Mouse (Mus musculus): ENCODE measurements around the gene Gapdhs. TPM values are rescaled to one million over a fixed set of nuclear protein-coding genes. Genes with fewer than 3 reads are reported as not detected.
"Not testable (repeated sequence)": the region's sequence is repeated elsewhere in the genome, so short reads cannot be mapped to it uniquely, and the experiment has no call there.

Gapdhs gene
- polyA plus RNA-seq, 1 experiment from 2014 or later, result 0.68 TPM

DNA sequence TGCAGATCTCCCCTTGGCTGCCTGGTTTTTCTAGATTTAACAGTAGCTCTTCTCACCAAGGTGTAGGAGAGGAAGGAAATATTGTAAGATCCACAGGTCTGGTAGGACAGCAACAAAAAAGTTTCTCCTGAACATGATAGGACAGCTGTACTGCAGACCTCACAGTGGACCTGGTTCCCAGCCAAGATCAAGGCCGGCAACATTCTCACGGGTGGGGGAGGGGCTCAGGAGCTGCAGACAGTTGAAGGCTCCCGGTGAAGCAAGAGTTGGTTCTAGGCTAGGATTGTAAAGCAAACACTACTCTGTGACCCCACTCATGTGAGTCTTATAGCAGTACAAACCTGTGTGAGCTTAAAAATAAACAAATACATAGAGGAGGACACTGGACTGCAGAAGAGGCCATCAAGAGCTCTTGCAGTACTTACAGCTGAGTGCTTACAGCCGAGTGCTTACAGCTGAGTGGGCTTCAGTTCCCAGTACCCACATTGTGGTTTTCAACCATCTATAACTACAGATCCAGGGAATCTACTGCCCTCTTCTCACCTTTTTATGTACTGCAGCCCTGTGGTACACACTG, 629 bp upstream of the Gapdhs start:
- 23% methylated on average over 4 of the region's 4 CpGs for WGBS
- H3K27me3 ChIP-seq (ENCODE audit: insufficient read depth, low read length), result no peaks in the 10 kb centered on the region
- no peaks in the 10 kb centered on the region for H3K9me3 ChIP-seq (ENCODE audit: low read depth, low read length)
- H3K27ac ChIP-seq (ENCODE audit: low read depth), result peak overlapping the region; percentile 24; the same call in 1 of the 2 replicates
- no peak overlapping the region for H3K9ac ChIP-seq
- no peaks in the 10 kb centered on the region for H3K4me1 ChIP-seq (ENCODE audit: insufficient read depth)
- H3K4me2 ChIP-seq, result no peak overlapping the region
- DNase-seq (peak; percentile 36), ATAC-seq (ENCODE audit: insufficient read depth) (peak; percentile 52; the same call in 1 of the 2 replicates)
- no peaks in the 10 kb centered on the region for H3K36me3 ChIP-seq (ENCODE audit: insufficient read depth)
- TF ChIP-seq CTCF (IDR thresholded peaks at IDR 0.05; ENCODE audit: low read depth), result no peak; the same call in 1 of the 2 replicates
- H3K4me3 ChIP-seq (ENCODE audit: low read depth, low read length), result no peak overlapping the region

DNA sequence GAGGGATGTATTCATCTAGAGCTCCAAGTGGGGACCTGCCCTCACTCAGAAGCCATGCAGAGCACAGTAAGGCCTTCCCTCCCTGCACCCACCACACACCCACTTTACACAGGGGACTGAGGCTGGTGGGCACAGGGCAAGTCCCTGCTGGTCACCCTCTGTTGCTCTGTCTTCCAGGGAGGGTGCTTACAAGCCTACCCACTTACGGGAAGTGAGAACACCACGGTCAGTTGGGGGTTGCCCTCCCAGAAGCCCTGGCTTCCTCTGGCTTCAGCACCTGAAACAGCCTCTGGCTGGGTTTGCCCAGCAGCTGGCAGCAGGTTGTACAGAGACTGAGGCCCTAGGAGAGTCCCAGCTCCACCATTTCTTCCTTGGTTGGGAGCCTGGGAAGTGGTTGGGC, 911 bp downstream of the Gapdhs start:
- H3K4me2 ChIP-seq; H3K27me3 ChIP-seq (ENCODE audit: insufficient read depth, low read length); H3K27ac ChIP-seq (ENCODE audit: low read depth); H3K4me3 ChIP-seq (ENCODE audit: low read depth, low read length); DNase-seq; H3K4me1 ChIP-seq (ENCODE audit: insufficient read depth); H3K9ac ChIP-seq; ATAC-seq (ENCODE audit: insufficient read depth); H3K9me3 ChIP-seq (ENCODE audit: low read depth, low read length); H3K36me3 ChIP-seq (ENCODE audit: insufficient read depth): not testable (repeated sequence)
- 73% methylated on average over 2 of the region's 2 CpGs for WGBS

DNA sequence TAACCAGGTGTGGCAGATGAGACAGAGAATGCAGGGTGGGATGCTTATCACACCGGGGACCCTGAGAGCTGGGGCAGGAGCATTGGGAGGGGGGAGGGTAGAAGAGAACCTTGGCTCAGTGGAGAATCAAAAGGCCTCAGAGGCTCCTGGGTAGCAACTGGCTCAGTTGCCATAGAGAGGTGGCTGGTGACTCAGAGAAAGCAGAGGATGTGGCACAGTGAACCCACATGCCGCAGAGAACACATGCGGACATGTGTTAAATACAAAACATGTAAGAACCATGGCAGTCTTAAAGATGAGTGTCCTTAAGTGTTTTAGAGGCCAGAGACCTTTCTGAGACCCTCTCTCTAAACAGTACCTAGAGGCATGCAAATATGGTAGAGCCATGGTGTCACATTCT, 7.3 kb downstream of the Gapdhs start:
- H3K4me3 ChIP-seq (ENCODE audit: low read depth, low read length), result no peak overlapping the region
- no peak for ATAC-seq (ENCODE audit: insufficient read depth)
- no peak for DNase-seq
- H3K9ac ChIP-seq, result no peak overlapping the region
- no peak overlapping the region for H3K27ac ChIP-seq (ENCODE audit: low read depth)
- H3K4me1 ChIP-seq (ENCODE audit: insufficient read depth), result no peaks in the 10 kb centered on the region
- H3K36me3 ChIP-seq (ENCODE audit: insufficient read depth), result peaks cover 23% of the 10 kb centered on the region
- no peaks in the 10 kb centered on the region for H3K27me3 ChIP-seq (ENCODE audit: insufficient read depth, low read length)
- H3K4me2 ChIP-seq, result no peak overlapping the region
- no peak for TF ChIP-seq CTCF (IDR thresholded peaks at IDR 0.05; ENCODE audit: low read depth)
- no peaks in the 10 kb centered on the region for H3K9me3 ChIP-seq (ENCODE audit: low read depth, low read length)
- 75% methylated on average over 3 of the region's 3 CpGs for WGBS

DNA sequence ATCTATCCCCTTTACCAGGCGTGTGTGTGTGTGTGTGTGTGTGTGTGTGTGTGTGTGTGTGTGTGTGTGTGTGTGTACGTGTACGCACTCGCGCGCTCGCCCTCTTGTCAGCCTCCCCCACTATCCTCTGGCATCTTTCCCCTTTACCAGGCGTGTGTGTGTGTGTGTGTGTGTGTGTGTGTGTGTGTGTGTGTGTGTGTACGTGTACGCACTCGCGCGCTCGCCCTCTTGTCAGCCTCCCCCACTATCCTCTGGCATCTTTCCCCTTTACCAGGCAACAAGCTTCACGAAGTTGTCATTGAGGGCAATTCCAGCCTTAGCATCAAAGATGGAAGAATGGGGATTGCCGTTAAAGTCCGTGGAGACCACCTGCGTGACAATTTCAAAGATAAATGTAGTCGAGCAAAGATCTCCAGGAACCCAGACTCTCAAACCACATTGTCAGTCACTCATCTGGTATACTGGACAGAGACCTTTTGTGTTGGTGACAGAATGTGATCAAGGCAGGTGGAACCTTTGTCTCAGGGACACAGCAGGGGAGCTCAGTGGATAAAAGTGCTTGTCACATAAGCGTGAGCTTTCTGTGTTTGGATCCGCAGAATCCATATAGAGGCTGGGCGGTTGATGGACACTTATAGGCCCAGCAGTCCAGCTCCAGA, 13.3 kb downstream of the Gapdhs start:
- Histone ChIP-seq H3K9ac (peak overlapping the region; percentile 85), H3K36me3 (ENCODE audit: insufficient read depth) (peaks cover 20% of the 10 kb centered on the region; the same call in 1 of the 2 replicates), H3K4me2 (peak overlapping the region; percentile 89), H3K27ac (ENCODE audit: low read depth) (peak overlapping the region; percentile 81), H3K4me3 (ENCODE audit: low read depth, low read length) (peak overlapping the region; percentile 83)
- H3K9me3 ChIP-seq (ENCODE audit: low read depth, low read length); H3K4me1 ChIP-seq (ENCODE audit: insufficient read depth); H3K27me3 ChIP-seq (ENCODE audit: insufficient read depth, low read length); DNase-seq: not testable (repeated sequence)
- 22% methylated on average over 14 of the region's 22 CpGs for WGBS
- ATAC-seq (ENCODE audit: insufficient read depth), result peak; percentile 6; the same call in 1 of the 2 replicates

DNA sequence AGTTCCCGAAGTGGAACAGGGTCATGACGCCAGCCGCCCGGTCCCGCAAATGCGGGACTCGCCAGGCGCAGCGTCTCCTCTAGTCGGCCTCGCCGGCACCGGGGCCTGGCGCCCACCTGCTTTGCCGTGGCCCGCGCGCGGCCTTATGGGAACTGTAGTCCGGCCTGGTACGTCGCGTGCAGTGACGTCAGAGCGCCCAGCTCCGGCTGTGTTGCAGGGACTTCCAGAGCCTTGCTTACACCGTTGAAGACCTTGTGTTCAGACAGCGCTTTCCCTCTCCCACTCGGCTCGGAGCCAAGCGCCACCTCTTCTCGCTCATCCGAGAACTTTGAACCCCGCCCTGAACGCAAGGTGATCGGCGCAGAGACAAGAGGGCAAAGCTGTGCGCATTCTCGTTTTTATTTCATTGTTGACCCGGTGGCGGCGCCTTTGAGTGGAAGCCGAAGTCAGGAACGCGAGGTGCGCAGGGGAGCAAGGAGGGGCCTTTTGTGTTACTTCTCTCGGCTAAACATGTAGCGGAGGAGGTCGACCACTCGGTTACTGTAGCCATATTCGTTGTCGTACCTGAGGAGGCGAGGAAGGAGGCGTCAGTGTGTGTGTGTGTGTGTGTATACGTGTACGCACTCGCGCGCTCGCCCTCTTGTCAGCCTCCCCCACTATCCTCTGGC, 14.0 kb downstream of the Gapdhs start, which contains the start of gene Tmem147:
Gene Tmem147, minus strand, starts transcription at position 145 of the 668 bp plus-strand sequence.
- under 1% methylated on average over 60 of the region's 60 CpGs for WGBS
- H3K9me3 ChIP-seq (ENCODE audit: low read depth, low read length), result no peaks in the 10 kb centered on the region
- peak within 1 kb of the TSS; percentile 81 for H3K27ac ChIP-seq (ENCODE audit: low read depth)
- H3K36me3 ChIP-seq (ENCODE audit: insufficient read depth), result peaks cover 20% of the 10 kb centered on the region; the same call in 1 of the 2 replicates
- no peaks in the 10 kb centered on the region for H3K27me3 ChIP-seq (ENCODE audit: insufficient read depth, low read length)
- H3K4me3 ChIP-seq (ENCODE audit: low read depth, low read length), result peak within 1 kb of the TSS; percentile 83
- H3K4me2 ChIP-seq, result peak within 1 kb of the TSS; percentile 89
- peak; percentile 98 for DNase-seq
- TF ChIP-seq CTCF (IDR thresholded peaks at IDR 0.05; ENCODE audit: low read depth), result peak; percentile 46
- peak within 1 kb of the TSS; percentile 85 for H3K9ac ChIP-seq
- ATAC-seq (ENCODE audit: insufficient read depth), result peak; percentile 99
- H3K4me1 ChIP-seq (ENCODE audit: insufficient read depth), result peaks cover 7% of the 10 kb centered on the region; the same call in 1 of the 2 replicates

DNA sequence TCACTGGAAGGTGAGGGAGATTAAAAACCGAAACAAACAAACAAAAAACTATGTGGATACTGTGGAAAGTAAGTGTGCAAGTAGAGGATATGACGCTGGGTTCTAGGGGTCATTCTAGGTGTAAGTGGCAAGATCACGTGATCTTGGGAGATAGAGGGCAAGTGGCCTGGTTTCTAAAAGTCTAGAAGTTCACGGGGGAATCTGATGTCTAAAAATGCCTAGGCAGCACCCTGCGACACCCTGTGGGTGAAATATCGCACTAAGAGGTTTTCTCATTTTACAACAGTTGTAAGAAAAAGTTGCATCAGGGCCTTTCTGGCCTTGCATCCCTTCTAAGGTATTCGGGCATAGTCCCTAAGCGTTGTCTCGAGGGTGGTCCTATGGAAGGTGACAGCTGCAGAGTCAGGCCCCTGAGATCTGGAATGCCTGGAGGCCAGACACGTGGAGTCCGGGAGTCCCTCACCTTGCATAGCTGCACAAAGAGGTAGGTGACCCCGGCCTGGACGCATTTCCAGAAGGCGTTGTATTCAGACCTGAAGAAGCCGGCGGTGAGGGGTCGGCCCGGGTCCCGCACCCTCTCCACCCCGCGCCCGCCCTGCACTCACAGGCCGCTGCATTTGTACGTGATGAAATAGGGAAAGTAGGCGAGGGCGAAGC, 14.6 kb downstream of the Gapdhs start:
- H3K4me1 ChIP-seq (ENCODE audit: insufficient read depth), result peaks cover 7% of the 10 kb centered on the region; the same call in 1 of the 2 replicates
- peak overlapping the region; percentile 83 for H3K4me3 ChIP-seq (ENCODE audit: low read depth, low read length)
- peak; percentile 57 for ATAC-seq (ENCODE audit: insufficient read depth)
- no peak for DNase-seq
- H3K4me2 ChIP-seq, result peak overlapping the region; percentile 89
- 0 out of 2 replicates have a peak overlapping the region, but pooled peaks have one; percentile 4 for H3K27ac ChIP-seq (ENCODE audit: low read depth)
- 6% methylated on average over 26 of the region's 26 CpGs for WGBS
- peaks cover 18% of the 10 kb centered on the region; the same call in 1 of the 2 replicates for H3K36me3 ChIP-seq (ENCODE audit: insufficient read depth)
- H3K9me3 ChIP-seq (ENCODE audit: low read depth, low read length), result no peaks in the 10 kb centered on the region
- peak overlapping the region; percentile 85 for H3K9ac ChIP-seq
- no peaks in the 10 kb centered on the region for H3K27me3 ChIP-seq (ENCODE audit: insufficient read depth, low read length)
- TF ChIP-seq CTCF (IDR thresholded peaks at IDR 0.05; ENCODE audit: low read depth), result no peak

All from lung, embryonic 14.5 days (tissue).